Mouse (Mus musculus) thymus, postnatal 14 days (tissue): ENCODE data around the gene Gfra1.

Experiments used
- DNase-seq: peaks from one replicate; pipeline ENCODE4 v3.0.0; 2021

The Gfra1 gene

GRCm38 (mm10) chr19:58455496-58456061, at the start of gene Gfra1:
Gfra1 (minus strand) TSS chr19:58455909.
- peak; percentile 51 for DNase-seq

GRCm38 (mm10) chr19:58500049-58500448, 44.3 kb upstream of the Gfra1 start:
- no peak for DNase-seq

- no peak for DNase-seq
Observed at GRCm38 (mm10) chr19:58499420-58499966, 43.8 kb upstream of the Gfra1 start.

- DNase-seq, result no peak
Observed at GRCm38 (mm10) chr19:58497106-58497505, 41.4 kb upstream of the Gfra1 start.

DNA sequence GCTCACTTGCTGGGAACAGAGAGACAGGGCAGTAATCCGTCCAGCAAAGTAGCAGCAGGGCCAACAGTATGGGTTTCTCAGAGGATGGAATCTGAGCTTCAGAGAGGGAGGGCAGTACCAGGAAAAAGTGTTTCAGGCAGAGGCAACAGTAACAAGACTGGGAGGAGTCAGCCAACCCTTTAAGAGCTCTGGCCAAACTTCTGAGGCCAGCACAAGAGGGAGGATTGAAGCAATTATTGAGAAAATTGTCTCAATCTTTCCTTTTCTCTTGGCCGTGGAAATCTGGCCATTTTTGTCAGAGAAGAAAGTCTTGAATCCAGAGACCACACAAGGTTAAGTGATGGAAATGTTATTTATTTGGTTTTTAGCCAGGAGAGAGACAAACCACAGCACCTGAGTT, 31.0 kb upstream of the Gfra1 start:
- DNase-seq, result no peak

DNA sequence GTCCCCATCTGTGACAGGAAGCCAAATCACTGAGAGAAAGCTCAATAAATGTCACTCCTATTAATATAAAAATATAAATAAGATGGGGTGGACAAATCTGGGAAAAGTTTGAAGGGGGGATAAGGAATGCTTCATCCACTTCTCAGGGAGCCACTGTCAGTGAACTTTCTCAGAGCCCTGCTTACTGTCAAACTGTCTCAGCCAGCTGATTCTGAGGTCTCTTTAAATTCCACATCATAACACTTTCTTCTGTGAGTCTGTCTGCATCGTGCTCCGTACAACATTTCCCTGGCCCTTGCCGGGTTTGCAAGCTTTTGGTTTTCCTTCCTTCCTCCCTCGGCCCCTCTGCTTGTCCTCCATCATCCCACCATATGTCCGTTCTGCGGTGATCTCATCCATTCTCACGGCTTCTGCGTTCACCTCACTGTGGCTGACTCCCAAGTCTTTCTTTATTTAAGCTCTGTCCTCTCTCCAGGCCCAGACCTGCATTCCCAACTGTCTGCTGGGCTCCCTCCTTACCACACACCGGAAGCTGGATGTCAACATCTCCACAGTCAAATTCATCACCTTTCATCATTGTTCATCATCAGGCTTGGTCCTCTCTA, 26.8 kb upstream of the Gfra1 start:
- no peak for DNase-seq

- DNase-seq, result no peak
Observed at GRCm38 (mm10) chr19:58474251-58474650, 18.5 kb upstream of the Gfra1 start.

DNA sequence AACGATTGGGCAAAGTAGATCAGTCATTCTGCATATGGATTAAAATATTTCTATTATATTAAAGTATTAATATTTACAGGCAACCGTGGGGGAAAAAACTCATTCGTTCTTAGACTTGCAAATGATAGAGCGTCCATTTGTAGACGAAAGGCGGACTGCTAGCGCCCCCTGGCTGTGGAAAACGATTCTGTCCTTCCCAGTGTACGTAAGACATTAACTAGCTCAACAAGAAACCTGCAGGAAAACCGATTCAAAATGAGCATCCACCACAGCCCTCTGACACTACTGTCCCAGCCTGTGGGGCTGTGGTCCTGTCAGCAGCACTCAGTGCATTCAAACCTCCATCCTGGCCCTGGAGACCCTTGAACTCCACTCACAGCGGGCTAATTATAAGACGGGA, 13.7 kb upstream of the Gfra1 start:
- DNase-seq, result peak; percentile 88

GRCm38 (mm10) chr19:58468331-58468730, 12.6 kb upstream of the Gfra1 start:
- DNase-seq, result no peak

GRCm38 (mm10) chr19:58463755-58464154, 8.0 kb upstream of the Gfra1 start:
- DNase-seq, result no peak

DNA sequence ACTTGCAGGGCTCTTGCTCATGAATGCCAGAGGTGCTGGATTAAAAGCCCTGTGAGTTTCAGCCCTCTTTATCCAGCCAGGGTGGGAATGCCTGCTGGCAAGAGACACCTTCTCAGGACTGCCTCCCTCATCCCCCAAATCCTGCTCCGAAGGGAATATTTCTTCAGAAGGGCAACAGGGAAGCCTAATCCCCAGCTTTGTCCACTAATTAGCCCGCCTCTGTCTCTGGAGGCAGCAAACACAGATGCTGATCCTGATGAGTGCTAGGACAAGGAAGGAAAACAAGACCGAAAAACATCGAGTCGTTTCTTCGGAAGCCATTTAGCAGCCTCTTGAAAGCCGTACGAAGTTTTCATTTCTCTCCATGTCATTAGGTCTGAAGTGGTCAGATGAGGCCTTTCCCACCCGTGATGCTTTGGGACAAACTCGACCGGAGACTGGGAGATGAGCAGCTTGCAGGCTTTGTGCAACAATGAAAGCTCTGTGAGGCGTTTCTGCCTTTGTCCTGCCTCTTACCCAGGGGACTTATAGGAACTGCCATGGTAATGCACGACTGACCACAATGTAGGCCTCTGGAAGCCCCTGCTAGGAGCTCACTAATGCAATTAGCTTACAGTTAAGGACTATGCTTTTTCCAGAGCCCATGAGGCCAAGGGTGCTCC, 4.8 kb upstream of the Gfra1 start:
- no peak for DNase-seq

DNA sequence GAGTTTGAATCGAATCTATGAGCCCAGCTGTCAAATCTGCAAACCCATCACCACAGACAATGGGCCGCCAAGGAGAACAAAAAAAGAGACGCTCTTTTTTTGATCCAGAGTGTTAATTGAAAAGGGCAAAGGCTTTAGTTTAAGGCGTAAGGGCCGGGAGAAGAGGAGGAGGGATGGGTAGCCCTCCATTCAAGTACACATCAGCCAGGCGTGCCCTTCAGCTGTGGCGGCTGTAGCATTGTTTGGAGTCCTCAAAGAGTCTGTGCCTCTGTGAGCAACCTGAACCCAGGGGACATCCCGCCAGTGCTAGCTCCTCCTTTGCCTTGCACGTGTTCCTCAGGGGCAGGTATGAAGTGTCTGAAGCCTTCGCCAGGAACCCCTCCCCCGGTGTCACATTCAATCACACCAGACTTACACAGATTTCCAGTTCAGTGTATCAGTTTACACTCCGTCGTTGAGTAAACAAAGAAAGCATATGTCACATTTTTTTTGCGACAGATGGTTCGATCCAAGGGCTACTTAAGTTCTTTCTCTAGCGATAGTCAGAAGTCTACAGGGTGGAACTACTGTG, 867 bp upstream of the Gfra1 start:
- peak; percentile 30 for DNase-seq

GRCm38 (mm10) chr19:58455061-58455495, 631 bp downstream of the Gfra1 start:
- DNase-seq, result peak; percentile 77

DNA sequence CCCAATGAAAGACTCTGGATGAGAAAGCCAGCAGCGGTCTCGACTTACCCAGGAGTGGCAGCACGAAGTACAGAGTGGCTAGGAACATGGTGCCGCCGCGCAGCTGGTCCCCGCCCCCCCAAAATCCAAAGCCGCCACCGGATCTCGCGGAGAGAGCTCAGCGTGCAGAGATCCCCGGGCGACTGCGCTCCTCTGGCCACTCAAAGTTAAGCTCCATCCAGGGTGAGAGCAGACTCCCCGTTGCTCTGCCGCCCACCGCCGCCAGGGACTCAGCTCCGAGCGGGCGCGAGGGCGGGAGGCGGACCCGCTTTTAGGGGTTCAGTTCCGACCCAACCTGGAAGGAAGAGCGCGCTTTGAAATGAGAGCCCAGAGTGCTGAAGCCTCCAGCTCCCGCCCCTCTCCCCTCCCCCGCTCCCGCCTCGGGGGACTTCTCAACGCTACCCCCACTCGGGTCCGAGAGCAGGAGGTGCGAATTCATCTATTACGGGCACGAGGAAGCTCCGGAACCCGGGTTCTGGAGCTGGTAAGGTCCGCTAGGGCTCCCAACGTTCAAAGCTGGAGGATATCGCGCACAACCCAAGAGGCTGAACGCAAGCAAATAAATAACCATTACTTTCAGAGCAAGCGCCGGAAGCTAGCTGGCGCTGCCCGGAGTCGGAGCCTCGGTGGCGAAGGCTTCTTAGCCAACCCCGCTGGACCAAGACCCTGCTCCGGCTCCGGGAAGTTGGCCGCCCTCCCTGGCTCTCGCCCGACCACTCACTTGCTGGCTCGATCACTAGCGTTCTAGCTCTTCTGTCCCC, 1.2 kb downstream of the Gfra1 start:
- DNase-seq, result peak; percentile 75

- peak; percentile 27 for DNase-seq
Observed at GRCm38 (mm10) chr19:58453581-58453980, 2.1 kb downstream of the Gfra1 start.

GRCm38 (mm10) chr19:58452941-58453551, 2.7 kb downstream of the Gfra1 start:
- peak; percentile 55 for DNase-seq

DNA sequence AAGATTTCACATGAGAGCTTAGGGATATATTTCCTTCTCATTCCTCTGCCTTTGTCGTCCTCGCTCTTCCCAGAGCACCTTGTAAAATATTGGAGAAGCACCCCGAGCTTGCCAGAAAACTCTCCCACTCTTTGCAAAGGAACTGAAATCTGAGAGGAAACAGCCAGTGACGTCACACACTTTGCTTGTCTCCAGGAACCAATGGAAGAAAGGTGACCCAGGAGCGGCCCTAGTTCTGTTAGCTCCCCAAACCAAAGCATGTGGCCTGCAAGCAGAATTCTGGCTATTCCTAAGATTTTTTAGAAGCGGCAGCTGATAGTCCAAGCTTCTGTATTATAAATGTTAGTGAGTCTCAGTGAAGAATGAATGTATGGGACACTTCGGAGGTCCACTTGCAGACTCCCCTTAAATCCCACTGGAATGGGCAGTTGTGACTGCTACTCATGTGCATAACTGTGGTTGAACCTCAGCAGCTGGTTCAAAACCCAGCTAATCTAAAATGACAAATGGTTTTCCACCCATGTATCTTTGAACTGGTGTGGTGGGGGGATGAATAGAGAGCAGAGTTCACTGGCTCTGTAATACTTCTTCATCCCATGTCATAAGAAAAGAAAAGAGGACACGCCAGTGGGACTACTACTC, 3.4 kb downstream of the Gfra1 start:
- DNase-seq, result peak; percentile 10

DNA sequence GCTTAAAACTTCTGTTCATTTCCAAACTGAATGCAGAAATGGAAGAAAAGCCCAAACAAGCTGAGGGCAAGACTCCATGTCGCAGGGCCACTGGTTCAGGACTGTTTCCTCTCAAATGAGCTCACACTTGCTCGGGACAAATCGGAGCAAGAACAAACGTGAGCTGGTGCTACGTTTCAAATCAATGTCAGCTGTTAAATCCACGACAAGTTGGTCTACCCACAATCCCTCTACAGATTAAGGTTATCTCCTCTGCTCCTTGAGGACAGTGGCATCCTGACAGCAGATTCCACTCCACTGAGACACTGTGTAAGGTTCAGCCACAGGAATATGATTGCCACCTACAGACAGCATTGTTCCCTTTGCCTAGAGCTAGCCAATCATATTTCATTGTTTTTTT, 4.4 kb downstream of the Gfra1 start:
- no peak for DNase-seq

- DNase-seq, result no peak
Observed at GRCm38 (mm10) chr19:58450716-58451115, 5.0 kb downstream of the Gfra1 start.

DNA sequence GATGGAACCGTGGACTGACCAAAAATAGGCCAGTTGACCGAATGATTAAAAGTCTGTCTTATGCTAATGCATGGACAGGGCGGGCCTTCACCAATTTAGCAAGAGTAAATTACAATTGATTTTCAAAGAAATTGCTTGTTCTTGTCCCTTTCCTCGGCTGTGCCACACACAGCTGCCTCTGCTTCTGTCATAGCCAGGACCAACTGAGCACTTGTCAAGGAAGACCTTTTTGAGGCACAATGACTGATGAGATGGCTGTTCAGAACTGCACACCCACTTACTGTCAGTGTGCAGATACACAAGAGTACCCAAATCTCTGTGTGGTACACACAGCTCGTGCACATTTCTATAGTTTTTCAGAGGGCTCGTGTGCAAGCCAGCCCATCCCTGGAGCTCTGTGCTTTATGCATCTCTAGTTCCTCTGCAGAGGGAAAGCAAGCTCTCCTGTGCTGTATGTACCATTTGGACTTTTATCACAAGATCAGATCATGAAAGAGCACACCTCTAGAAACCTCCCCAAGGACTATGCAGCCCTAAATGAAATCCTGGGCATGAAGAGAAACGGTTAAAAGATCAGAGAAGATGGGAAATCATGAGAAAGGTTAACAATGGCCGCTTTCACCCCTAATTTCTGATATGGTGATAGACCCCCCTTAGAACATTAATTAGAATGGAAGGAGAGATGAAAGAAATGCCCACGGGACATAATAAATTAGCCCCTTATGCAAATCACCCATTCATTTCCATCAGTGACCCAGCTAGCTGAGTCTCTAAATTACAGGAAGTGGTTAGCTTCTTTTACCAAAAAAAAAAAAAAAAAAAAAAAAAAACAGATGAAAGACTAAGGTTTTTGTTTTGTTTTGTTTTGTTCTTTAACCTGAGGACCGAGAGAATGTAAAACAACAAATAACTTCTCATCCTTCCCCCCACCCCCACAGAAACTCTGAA, 12.7 kb downstream of the Gfra1 start:
- no peak for DNase-seq

DNA sequence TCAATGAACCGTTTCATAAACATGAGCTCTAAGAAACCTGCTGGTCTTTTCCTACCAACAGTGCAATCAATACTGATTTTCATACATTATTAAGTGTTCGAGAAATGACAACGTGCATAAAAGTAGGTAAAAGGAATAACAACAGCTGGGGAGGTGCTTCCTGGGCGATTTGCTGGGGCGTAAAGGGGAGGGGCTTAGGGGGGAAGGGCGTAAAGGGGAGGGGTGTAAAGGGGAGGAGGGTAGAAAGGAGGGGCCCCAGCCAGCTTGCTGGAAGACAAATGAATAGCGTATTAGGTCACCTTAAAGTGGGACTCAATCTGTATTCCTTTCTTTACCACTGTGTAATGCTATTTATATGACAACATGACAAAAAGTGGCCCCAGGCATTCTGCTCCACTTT, 13.9 kb downstream of the Gfra1 start:
- no peak for DNase-seq
